Mouse (Mus musculus) frontal cortex, adult (tissue): ENCODE results near the gene Hsph1.

Experiments
- ATAC-seq: cut with Nextera tagmentation; 2 replicates; pipeline ENCODE4 v1.9.2; 2017; ENCODE audit warnings: mild to moderate bottlenecking, moderate library complexity, mixed read lengths; ENCODE audit not compliant: low TSS enrichment

The Hsph1 gene

GRCm38 (mm10) chr5:149588814-149589534, 47.2 kb downstream of the Hsph1 start:
- no peak for ATAC-seq

GRCm38 (mm10) chr5:149587327-149587895, 48.8 kb downstream of the Hsph1 start:
- ATAC-seq: no peak

GRCm38 (mm10) chr5:149585910-149586309, 50.3 kb downstream of the Hsph1 start:
- ATAC-seq: no peak

GRCm38 (mm10) chr5:149585231-149585630, 50.9 kb downstream of the Hsph1 start:
- no peak for ATAC-seq

GRCm38 (mm10) chr5:149584154-149584655, 52.0 kb downstream of the Hsph1 start:
- no peak for ATAC-seq

- no peak for ATAC-seq
These were observed 52.7 kb downstream of the Hsph1 start for GRCm38 (mm10) chr5:149583507-149583906.

- no peak for ATAC-seq
These were observed 53.4 kb downstream of the Hsph1 start for GRCm38 (mm10) chr5:149582642-149583262.

GRCm38 (mm10) chr5:149577449-149577848, 58.7 kb downstream of the Hsph1 start:
- peak; percentile 60; the same call in 1 of the 2 replicates for ATAC-seq

GRCm38 (mm10) chr5:149576977-149577376, 59.2 kb downstream of the Hsph1 start:
- ATAC-seq: peak; percentile 34; the same call in 1 of the 2 replicates

- ATAC-seq: no peak
These were observed 67.2 kb downstream of the Hsph1 start for GRCm38 (mm10) chr5:149568993-149569392.

- ATAC-seq: peak; percentile 78
These were observed 69.2 kb downstream of the Hsph1 start for GRCm38 (mm10) chr5:149566957-149567356.

- ATAC-seq: no peak
These were observed 70.2 kb downstream of the Hsph1 start for GRCm38 (mm10) chr5:149566026-149566425.
